Mouse (Mus musculus): ENCODE results near the gene Dnah7b. TPM values are rescaled to one million over a fixed set of nuclear protein-coding genes. Genes with fewer than 3 reads are reported as not detected.
"Not testable (repeated sequence)": the region's sequence is repeated elsewhere in the genome, so short reads cannot be mapped to it uniquely, and the experiment has no call there.

Gene Dnah7b
- polyA plus RNA-seq, 1 experiment from 2014 or later: 2.4 TPM

- H3K27me3 ChIP-seq; H3K9me3 ChIP-seq; H3K27ac ChIP-seq (replicated peaks); H3K4me3 ChIP-seq; H3K9ac ChIP-seq; H3K4me1 ChIP-seq (replicated peaks); ATAC-seq (ENCODE audit: low read depth); H3K36me3 ChIP-seq; H3K4me2 ChIP-seq: not testable (repeated sequence)
- 8% methylated on average over 2 of the region's 2 CpGs for WGBS
These were observed 130.7 kb downstream of the Dnah7b start for GRCm38 (mm10) chr1:46196835-46197234.

GRCm38 (mm10) chr1:46201169-46201568 is 135.1 kb downstream of the Dnah7b start:
- not testable (repeated sequence) for H3K9ac ChIP-seq; H3K27me3 ChIP-seq; H3K36me3 ChIP-seq; H3K4me2 ChIP-seq; H3K9me3 ChIP-seq; ATAC-seq (ENCODE audit: low read depth); H3K27ac ChIP-seq (replicated peaks); H3K4me3 ChIP-seq; H3K4me1 ChIP-seq (replicated peaks)
- WGBS: 95% methylated on average over 9 of the region's 9 CpGs

GRCm38 (mm10) chr1:46210014-46210588 is 144.0 kb downstream of the Dnah7b start:
- H3K36me3 ChIP-seq, H3K27me3 ChIP-seq: not testable (repeated sequence)

GRCm38 (mm10) chr1:46222704-46223103 is 156.6 kb downstream of the Dnah7b start:
- not testable (repeated sequence) for H3K9me3 ChIP-seq; H3K9ac ChIP-seq; H3K27ac ChIP-seq (replicated peaks); H3K27me3 ChIP-seq; H3K4me1 ChIP-seq (replicated peaks); H3K4me3 ChIP-seq; ATAC-seq (ENCODE audit: low read depth); H3K36me3 ChIP-seq; H3K4me2 ChIP-seq
- 94% methylated on average over 2 of the region's 2 CpGs for whole genome bisulfite sequencing

More at GRCm38 (mm10) chr1:46210014-46210588, 144.0 kb downstream of the Dnah7b start:
- H3K4me1 ChIP-seq (replicated peaks); H3K4me3 ChIP-seq; H3K4me2 ChIP-seq; H3K27ac ChIP-seq (replicated peaks); H3K9me3 ChIP-seq; ATAC-seq (ENCODE audit: low read depth); H3K9ac ChIP-seq: not testable (repeated sequence)
- WGBS: 81% methylated on average over 2 of the region's 2 CpGs

GRCm38 (mm10) chr1:46226136-46226535 is 160.0 kb downstream of the Dnah7b start:
- not testable (repeated sequence) for H3K9me3 ChIP-seq; H3K9ac ChIP-seq; H3K27ac ChIP-seq (replicated peaks); H3K4me1 ChIP-seq (replicated peaks); ATAC-seq (ENCODE audit: low read depth); H3K4me2 ChIP-seq; H3K36me3 ChIP-seq; H3K27me3 ChIP-seq; H3K4me3 ChIP-seq

- H3K27me3 ChIP-seq; H3K4me1 ChIP-seq (replicated peaks); H3K4me3 ChIP-seq; H3K9me3 ChIP-seq; H3K36me3 ChIP-seq; ATAC-seq (ENCODE audit: low read depth); H3K9ac ChIP-seq; H3K4me2 ChIP-seq; H3K27ac ChIP-seq (replicated peaks): not testable (repeated sequence)
- WGBS: 72% methylated on average over 2 of the region's 2 CpGs
These were observed 202.7 kb downstream of the Dnah7b start for GRCm38 (mm10) chr1:46268841-46269240.

GRCm38 (mm10) chr1:46271927-46272326 is 205.8 kb downstream of the Dnah7b start:
- Histone ChIP-seq H3K9me3 (no peaks in the 10 kb centered on the region), H3K4me1 (replicated peaks) (no peaks in the 10 kb centered on the region), H3K9ac (no peak overlapping the region), H3K36me3 (no peaks in the 10 kb centered on the region), H3K4me2 (no peak overlapping the region), H3K27me3 (no peaks in the 10 kb centered on the region), H3K4me3 (no peak overlapping the region), H3K27ac (replicated peaks) (no peak overlapping the region)
- ATAC-seq (ENCODE audit: low read depth): no peak
- WGBS: 82% methylated on average over 11 of the region's 12 CpGs

GRCm38 (mm10) chr1:46278057-46278910 is 212.2 kb downstream of the Dnah7b start:
- H3K36me3 ChIP-seq; H3K27ac ChIP-seq (replicated peaks); H3K4me3 ChIP-seq; H3K27me3 ChIP-seq; H3K9me3 ChIP-seq; H3K9ac ChIP-seq; H3K4me2 ChIP-seq; H3K4me1 ChIP-seq (replicated peaks): not testable (repeated sequence)
- WGBS: 65% methylated on average over 2 of the region's 2 CpGs
- ATAC-seq (ENCODE audit: low read depth): peak; percentile 94

- ATAC-seq (ENCODE audit: low read depth): peak; percentile 63
- H3K4me1 ChIP-seq (replicated peaks); H3K4me3 ChIP-seq; H3K9ac ChIP-seq; H3K4me2 ChIP-seq; H3K36me3 ChIP-seq; H3K9me3 ChIP-seq; H3K27me3 ChIP-seq: not testable (repeated sequence)
- WGBS: 83% methylated on average over 1 of the region's 1 CpGs
- H3K27ac ChIP-seq (replicated peaks): peak overlapping the region; percentile 52; the same call in 1 of the 2 replicates
These were observed 212.9 kb downstream of the Dnah7b start for GRCm38 (mm10) chr1:46278911-46279565.

- not testable (repeated sequence) for H3K4me3 ChIP-seq; H3K9me3 ChIP-seq; H3K36me3 ChIP-seq; H3K4me1 ChIP-seq (replicated peaks); ATAC-seq (ENCODE audit: low read depth); H3K9ac ChIP-seq; H3K27me3 ChIP-seq; H3K4me2 ChIP-seq; H3K27ac ChIP-seq (replicated peaks)
- 80% methylated on average over 2 of the region's 2 CpGs for WGBS
These were observed 228.3 kb downstream of the Dnah7b start for GRCm38 (mm10) chr1:46294451-46294850.

- H3K27ac ChIP-seq (replicated peaks); H3K4me1 ChIP-seq (replicated peaks); H3K9me3 ChIP-seq; H3K4me3 ChIP-seq; H3K36me3 ChIP-seq; H3K27me3 ChIP-seq; H3K9ac ChIP-seq; H3K4me2 ChIP-seq: not testable (repeated sequence)
- peak; percentile 63 for ATAC-seq (ENCODE audit: low read depth)
These were observed 259.8 kb downstream of the Dnah7b start for GRCm38 (mm10) chr1:46325942-46326341.

GRCm38 (mm10) chr1:46345301-46345700 is 279.2 kb downstream of the Dnah7b start:
- H3K4me1 ChIP-seq (replicated peaks); H3K9me3 ChIP-seq; H3K36me3 ChIP-seq; ATAC-seq (ENCODE audit: low read depth); H3K4me2 ChIP-seq; H3K27me3 ChIP-seq; H3K4me3 ChIP-seq; H3K27ac ChIP-seq (replicated peaks); H3K9ac ChIP-seq: not testable (repeated sequence)
- 84% methylated on average over 3 of the region's 3 CpGs for WGBS

Measured in neural tube, embryonic 13.5 days (tissue).